Mouse (Mus musculus) spleen, postnatal 0 days (tissue): ENCODE results near the gene Wtip. TPM values are rescaled to one million over a fixed set of nuclear protein-coding genes. Genes with fewer than 3 reads are reported as not detected.

Experiments
- polyA plus RNA-seq: library from polyadenylated mRNA; unstranded; fragments of >200 nt; fragmentation: Nextera tagmentation; extraction: Ambion mirVana; gene quantifications from 2 replicates; pipeline ENCODE4 v1.2.1, GENCODE M21; 2015

Wtip gene
- 1.5 and 2.4 TPM in 2 replicates for polyA plus RNA-seq

DNA sequence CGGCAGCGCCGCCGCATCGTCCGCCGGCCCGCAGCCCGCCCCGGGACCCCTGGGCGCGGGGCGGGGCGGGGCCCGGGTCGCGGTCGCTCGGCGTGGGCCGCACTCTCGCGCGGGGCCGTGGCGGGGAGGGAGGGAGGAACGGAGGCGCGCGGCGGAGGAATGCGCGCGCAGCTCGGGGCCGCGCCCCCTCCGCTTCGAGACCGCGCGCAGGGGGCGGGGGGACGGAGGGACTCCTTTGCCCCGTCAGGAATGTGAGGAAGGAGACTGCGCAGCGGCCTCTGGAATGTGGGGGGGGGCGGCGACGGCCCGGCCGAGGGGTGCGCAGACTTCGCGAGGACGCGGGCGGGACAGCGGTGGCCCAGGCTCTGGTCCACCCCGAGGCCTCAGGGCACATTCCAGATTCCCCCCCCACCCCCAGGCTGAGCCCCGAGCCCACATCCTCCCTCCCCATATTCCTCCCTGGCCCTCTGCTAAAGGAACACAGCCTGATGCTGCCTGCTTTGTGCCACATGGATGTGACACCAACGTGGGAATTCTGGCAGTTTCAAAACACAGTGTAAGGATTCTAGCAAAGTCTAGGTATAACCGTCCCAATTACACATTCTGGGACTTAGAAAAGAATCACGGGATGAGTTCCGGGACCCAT is at the start of gene Wtip:
TSS of gene Wtip (minus strand) at position 152 of the 646 bp plus-strand sequence.

DNA sequence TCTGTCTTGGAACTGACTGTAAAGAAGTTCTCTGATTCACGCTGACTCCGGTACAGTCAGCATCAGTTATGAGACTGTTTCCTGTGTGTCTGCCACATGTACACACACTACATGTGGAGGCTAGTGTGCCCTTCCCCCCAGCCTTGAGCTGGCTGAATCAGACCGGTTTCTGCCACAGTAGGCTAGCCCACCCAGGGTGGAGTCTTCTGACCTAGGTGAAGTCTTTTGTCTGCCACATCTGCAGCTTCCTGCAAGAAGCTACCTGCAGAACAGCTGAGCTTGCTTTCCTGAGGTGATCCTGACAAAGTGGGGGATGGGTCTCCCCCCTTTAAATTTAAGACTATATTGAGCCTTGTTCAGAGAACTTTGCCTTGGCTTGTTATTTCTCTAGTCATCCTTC is 36.4 kb upstream of the Wtip start, which contains the start of gene Uba2:
TSS of gene Uba2 (minus strand) at position 146 of the 400 bp plus-strand sequence.

DNA sequence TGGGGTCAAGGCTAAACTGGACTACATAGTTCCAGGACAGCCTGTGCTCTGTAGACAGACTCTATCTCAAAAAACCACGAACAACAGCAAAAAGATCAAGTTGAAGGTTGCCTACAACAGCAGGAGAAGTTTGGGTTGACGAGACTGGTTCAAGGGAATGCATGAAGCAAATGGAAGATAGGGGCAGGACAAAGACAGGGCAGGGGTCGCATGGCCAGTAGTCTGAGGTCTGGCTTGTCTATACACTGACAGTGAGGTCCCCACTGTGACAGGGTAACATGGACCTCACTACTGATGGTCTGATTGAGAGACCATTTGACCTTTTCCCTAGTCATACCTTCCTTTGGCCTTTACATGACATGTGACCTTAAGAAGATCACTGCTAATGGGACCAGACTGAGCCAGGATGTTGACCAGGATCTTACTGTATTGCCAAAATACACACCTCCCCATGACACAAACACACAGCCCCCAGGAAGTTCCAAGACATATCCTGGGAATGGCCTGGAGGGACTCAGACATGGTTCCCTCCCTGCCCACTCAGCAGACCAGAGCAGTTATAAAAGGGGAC is 38.1 kb downstream of the Wtip start, which contains the start of gene Scgb1b30:
TSS of gene Scgb1b30 (plus strand) at position 521 of the 571 bp plus-strand sequence.

Other genes with a start within 250 kb of the Wtip start
- gene Scgb2b26, start 188.2 kb downstream of the Wtip start, polyA plus RNA-seq, result not detected in 2 replicates
- not detected in 2 replicates for gene Scgb2b27, start 119.3 kb downstream of the Wtip start, polyA plus RNA-seq
- not detected in 2 replicates for gene Scgb1b27, start 111.8 kb downstream of the Wtip start, polyA plus RNA-seq
- not detected in 2 replicates for gene Scgb1b30, start 37.8 kb downstream of the Wtip start, polyA plus RNA-seq
- gene Uba2, start 36.3 kb upstream of the Wtip start, polyA plus RNA-seq, result 115 and 117 TPM in 2 replicates
- 23.1 and 30.8 TPM in 2 replicates for gene Pdcd2l, start 63.4 kb upstream of the Wtip start, polyA plus RNA-seq
- 145 and 176 TPM in 2 replicates for gene Gpi1, start 97.1 kb upstream of the Wtip start, polyA plus RNA-seq
- not detected in 2 replicates for gene Gm6096, start 117.8 kb upstream of the Wtip start, polyA plus RNA-seq
- gene 4931406P16Rik, start 180.3 kb upstream of the Wtip start, polyA plus RNA-seq, result 22.4 and 23.3 TPM in 2 replicates